Mouse (Mus musculus): Measurements from ENCODE around the gene Wdr43.

GRCm38 (mm10) chr17:71579176-71579705, 36.5 kb upstream of the Wdr43 start:
- TF ChIP-seq CTCF (IDR thresholded peaks at IDR 0.05; ENCODE audit: control insufficient read depth, insufficient read depth, low read length) (no peak), POLR2A (IDR thresholded peaks at IDR 0.05; ENCODE audit: borderline replicate concordance, control insufficient read depth, low read depth, low read length) (no peak)
